Mouse (Mus musculus): ENCODE measurements around the gene Rbm4b.
A peak's percentile ranks its signal among the peaks of the same experiment; 100 is the strongest.

The Rbm4b gene

DNA sequence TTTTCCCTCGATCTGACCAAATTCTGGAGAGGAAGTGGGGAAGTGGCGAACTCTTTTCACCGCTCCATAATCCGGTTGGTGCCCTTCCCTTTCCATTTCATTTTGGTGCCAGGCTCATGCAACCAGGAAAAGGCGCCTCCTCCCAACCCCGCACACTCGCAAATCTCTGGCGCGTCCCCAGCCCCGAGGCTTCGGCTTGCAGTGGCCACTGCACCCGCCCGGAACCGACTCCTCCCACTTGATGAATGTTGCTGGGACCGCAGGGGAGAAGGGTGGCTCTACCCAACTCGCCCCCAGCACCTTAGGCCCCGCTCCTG lies 54.4 kb downstream of the Rbm4b start:
- no peak for DNase-seq (ENCODE audit: low spot score)

DNA sequence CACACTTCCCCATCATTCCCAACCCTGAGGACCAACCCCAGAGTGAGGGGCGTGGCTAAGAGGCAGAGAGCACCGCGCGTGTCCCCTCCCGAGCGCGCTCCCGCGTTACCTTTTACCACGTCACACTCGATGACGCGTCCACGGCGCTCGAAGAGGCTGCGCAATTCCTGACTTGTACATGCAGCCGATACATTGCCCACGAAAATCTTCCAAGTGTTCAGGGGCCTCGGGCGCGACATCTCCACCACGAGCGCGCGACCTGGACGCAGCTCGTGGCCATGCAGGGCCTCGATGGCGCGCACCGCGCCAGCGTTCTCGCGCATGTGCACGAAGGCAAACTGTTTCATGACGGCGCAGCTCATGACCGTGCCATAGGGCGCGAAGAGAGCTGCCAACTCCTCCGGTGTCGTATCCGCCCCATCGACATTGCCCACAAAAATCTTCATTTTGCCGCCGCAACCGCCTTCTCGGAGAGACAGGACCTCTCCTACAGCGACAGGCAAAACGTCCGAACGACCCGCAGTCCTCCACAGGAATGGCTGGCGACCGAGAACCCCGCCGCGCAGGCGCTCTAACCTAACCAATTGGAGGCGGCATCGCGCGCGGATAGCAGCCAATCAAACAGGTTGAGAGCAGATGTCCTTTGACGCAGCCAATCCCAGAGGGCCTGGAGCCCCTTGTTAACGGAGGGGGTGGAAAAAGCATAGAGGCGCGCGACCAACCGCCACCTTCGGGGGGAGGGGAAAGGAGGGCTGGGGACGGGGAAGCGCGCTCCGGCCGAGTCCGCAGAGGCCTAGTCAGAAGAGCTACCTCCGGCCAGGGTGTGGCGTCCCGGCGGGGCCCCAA lies 55.0 kb downstream of the Rbm4b start, which contains the start of the genes Gm21992 and Rbm14:
TSS of gene Gm21992 (minus strand) at position 550 of the 846 bp plus-strand sequence.
TSS of gene Rbm14 (minus strand) at position 572 of the 846 bp plus-strand sequence.
- DNase-seq (ENCODE audit: low spot score): peak; percentile 97

- DNase-seq (ENCODE audit: low spot score): no peak
Measured at GRCm38 (mm10) chr19:4811909-4812242, 55.6 kb downstream of the Rbm4b start.

- peak; percentile 6 for DNase-seq (ENCODE audit: low spot score)
Measured at GRCm38 (mm10) chr19:4812334-4812949, 56.1 kb downstream of the Rbm4b start.

- peak; percentile 37 for DNase-seq (ENCODE audit: low spot score)
Measured at GRCm38 (mm10) chr19:4813015-4813414, 56.7 kb downstream of the Rbm4b start.

Data from T-cell, adult 2 months (primary cell).